Mouse (Mus musculus) neural tube, embryonic 14.5 days (tissue): Measurements from ENCODE around the gene 4930402H24Rik. TPM values are rescaled to one million over a fixed set of nuclear protein-coding genes. Genes with fewer than 3 reads are reported as not detected.

Source experiments
- ATAC-seq: fragments of 200-750 bp; cut with Nextera tagmentation; 2 replicates; pipeline ENCODE4 v1.8.0; 2017; ENCODE audit warnings: low read depth, mild to moderate bottlenecking, moderate TSS enrichment, moderate library complexity
- H3K27ac ChIP-seq: fragments of 300-500 bp; sonication (generic); 2 replicates; pipeline ENCODE4 v1.5.1; 2014; ENCODE audit warnings: low read depth, mild to moderate bottlenecking, control low read depth, low read length, moderate library complexity, mixed read lengths
- H3K27me3 ChIP-seq: fragments of 300-500 bp; sonication (generic); 2 replicates; pipeline ENCODE4 v1.6.1; 2014; ENCODE audit warnings: low read length; ENCODE audit not compliant: control insufficient read depth, insufficient read depth
- H3K36me3 ChIP-seq: fragments of 300-500 bp; sonication (generic); 2 replicates; pipeline ENCODE4 v1.6.1; 2014; ENCODE audit warnings: low read length, mixed read lengths; ENCODE audit not compliant: control insufficient read depth, insufficient read depth
- H3K4me1 ChIP-seq: fragments of 300-500 bp; sonication (generic); 2 replicates; pipeline ENCODE4 v1.6.1; 2014; ENCODE audit warnings: low read length; ENCODE audit not compliant: control insufficient read depth, insufficient read depth
- H3K4me2 ChIP-seq: fragments of 300-500 bp; sonication (generic); 2 replicates; pipeline ENCODE4 v1.6.1; 2014; ENCODE audit warnings: mild to moderate bottlenecking, low read depth, low read length, control low read depth
- H3K4me3 ChIP-seq: fragments of 300-500 bp; sonication (generic); 2 replicates; pipeline ENCODE4 v1.5.1; 2014; ENCODE audit warnings: low read depth, low read length, control low read depth, mixed read lengths
- H3K9ac ChIP-seq: fragments of 300-500 bp; sonication (generic); replicated peaks from 2 replicates; pipeline ENCODE4 v1.6.1; 2014; ENCODE audit warnings: low read depth, mild to moderate bottlenecking, control low read depth, low read length, mixed read lengths
- H3K9me3 ChIP-seq: fragments of 300-500 bp; sonication (generic); 2 replicates; pipeline ENCODE4 v1.6.1; 2016; ENCODE audit warnings: low read length; ENCODE audit not compliant: control insufficient read depth
- WGBS: fragments of 180-500 bp; shearing (Covaris S2); extraction: QIAGEN DNeasy Blood & Tissue Kit; methylation state at CpG from one replicate; pipeline ENCODE4 v1.1.7; 2014; 5-methylcytosine and 5-hydroxymethylcytosine counted together
- polyA plus RNA-seq: library from polyadenylated mRNA; unstranded; fragments of >200 nt; fragmentation: Nextera tagmentation; extraction: Ambion mirVana; gene quantifications from 2 replicates; pipeline ENCODE4 v1.2.1, GENCODE M21; 2014

The 4930402H24Rik gene
- polyA plus RNA-seq, 1 experiment from 2014 or later = 109 TPM

DNA sequence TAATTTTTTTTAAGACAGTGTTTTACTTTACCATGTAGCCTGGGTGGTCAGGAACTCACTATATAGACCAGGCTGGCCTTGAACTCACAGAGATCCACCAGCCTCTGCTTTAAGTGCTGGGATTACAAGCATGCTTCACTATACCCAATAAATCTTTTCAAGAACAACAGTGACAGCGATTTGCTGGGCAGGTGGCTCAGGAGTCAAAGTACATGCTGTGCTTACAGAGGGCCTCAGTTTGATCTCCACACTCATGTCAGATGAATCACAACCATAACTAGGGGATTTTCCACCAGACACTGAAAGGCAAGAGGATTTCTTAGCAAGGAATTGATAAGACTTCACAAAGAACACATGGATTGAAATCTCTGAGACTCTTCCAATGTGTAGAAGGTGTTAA lies 126.3 kb downstream of the 4930402H24Rik start:
- no peaks in the 10 kb centered on the region for H3K9me3 ChIP-seq
- H3K4me2 ChIP-seq = no peak overlapping the region
- H3K27me3 ChIP-seq = no peaks in the 10 kb centered on the region
- H3K27ac ChIP-seq = no peak overlapping the region
- peaks cover 69% of the 10 kb centered on the region for H3K36me3 ChIP-seq
- no peak overlapping the region for H3K4me3 ChIP-seq
- no peaks in the 10 kb centered on the region for H3K4me1 ChIP-seq
- ATAC-seq = no peak
- 64% methylated on average over 1 of the region's 1 CpGs for WGBS
- H3K9ac ChIP-seq = no peak overlapping the region

- Histone ChIP-seq H3K9me3 (no peaks in the 10 kb centered on the region), H3K27ac (no peak overlapping the region), H3K27me3 (no peaks in the 10 kb centered on the region), H3K4me1 (no peaks in the 10 kb centered on the region), H3K9ac (no peak overlapping the region), H3K4me2 (no peak overlapping the region), H3K36me3 (peaks cover 64% of the 10 kb centered on the region), H3K4me3 (no peak overlapping the region)
- 87% methylated on average over 7 of the region's 7 CpGs for WGBS
- ATAC-seq = no peak
Observed at GRCm38 (mm10) chr2:130776610-130777009, 129.6 kb downstream of the 4930402H24Rik start.

DNA sequence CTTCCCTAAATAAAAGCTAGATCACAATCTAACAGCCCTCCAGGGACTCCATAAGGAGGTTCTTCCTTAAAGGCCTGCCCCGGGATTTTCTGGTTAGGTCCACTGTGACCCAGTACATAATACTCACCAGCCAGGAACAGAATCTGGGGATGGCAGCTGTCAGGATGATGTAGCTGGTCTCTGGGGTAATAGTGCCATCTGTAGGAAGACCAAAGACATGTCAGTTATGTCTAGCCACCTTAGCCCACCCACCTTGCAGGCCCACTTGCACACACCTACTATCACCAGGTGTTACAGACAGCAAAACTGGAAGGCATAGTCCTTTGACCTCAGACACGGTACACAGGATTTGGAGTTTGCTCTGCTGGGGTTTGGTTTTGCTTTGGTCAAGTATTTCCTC lies 138.7 kb downstream of the 4930402H24Rik start:
- H3K27ac ChIP-seq = no peak overlapping the region
- H3K27me3 ChIP-seq = no peaks in the 10 kb centered on the region
- no peak overlapping the region for H3K4me3 ChIP-seq
- H3K4me1 ChIP-seq = no peaks in the 10 kb centered on the region
- ATAC-seq = no peak
- H3K36me3 ChIP-seq = peaks cover 81% of the 10 kb centered on the region
- no peaks in the 10 kb centered on the region for H3K9me3 ChIP-seq
- H3K4me2 ChIP-seq = no peak overlapping the region
- WGBS = 64% methylated on average over 2 of the region's 2 CpGs
- H3K9ac ChIP-seq = no peak overlapping the region

GRCm38 (mm10) chr2:130765396-130765795 lies 140.8 kb downstream of the 4930402H24Rik start:
- no peaks in the 10 kb centered on the region for H3K27me3 ChIP-seq
- no peak overlapping the region for H3K27ac ChIP-seq
- H3K36me3 ChIP-seq = peaks cover 85% of the 10 kb centered on the region
- no peaks in the 10 kb centered on the region for H3K9me3 ChIP-seq
- no peak for ATAC-seq
- WGBS = 96% methylated on average over 3 of the region's 3 CpGs
- no peaks in the 10 kb centered on the region for H3K4me1 ChIP-seq
- no peak overlapping the region for H3K4me2 ChIP-seq
- H3K4me3 ChIP-seq = no peak overlapping the region
- no peak overlapping the region for H3K9ac ChIP-seq

DNA sequence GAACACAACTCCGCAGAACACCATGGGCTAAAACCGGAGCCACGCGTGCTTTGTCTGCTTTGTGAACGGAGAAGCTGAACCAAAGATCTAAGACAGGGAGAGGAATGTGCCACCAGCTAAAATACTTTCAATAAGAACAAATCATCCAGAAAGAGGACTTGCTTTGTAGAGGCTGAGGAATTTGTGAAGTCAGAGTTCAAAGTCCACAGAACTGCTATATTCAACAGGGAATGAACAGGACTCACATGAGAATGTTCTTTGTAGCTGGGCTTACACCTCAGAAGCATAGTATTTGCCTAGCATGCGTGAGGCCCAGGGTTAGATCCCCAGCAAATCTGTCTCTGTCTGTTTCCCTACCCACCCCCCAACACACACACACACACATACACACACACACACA lies 145.3 kb downstream of the 4930402H24Rik start:
- H3K4me3 ChIP-seq = no peak overlapping the region
- no peak overlapping the region for H3K27ac ChIP-seq
- peaks cover 52% of the 10 kb centered on the region for H3K36me3 ChIP-seq
- no peaks in the 10 kb centered on the region for H3K27me3 ChIP-seq
- WGBS = 60% methylated on average over 6 of the region's 6 CpGs
- no peak overlapping the region for H3K4me2 ChIP-seq
- H3K9me3 ChIP-seq = no peaks in the 10 kb centered on the region
- no peak for ATAC-seq
- H3K9ac ChIP-seq = no peak overlapping the region
- no peaks in the 10 kb centered on the region for H3K4me1 ChIP-seq

- Histone ChIP-seq H3K27ac (no peak overlapping the region), H3K4me1 (no peaks in the 10 kb centered on the region), H3K9ac (no peak overlapping the region), H3K4me3 (no peak overlapping the region), H3K36me3 (peaks cover 6% of the 10 kb centered on the region; the same call in 1 of the 2 replicates), H3K9me3 (no peaks in the 10 kb centered on the region), H3K4me2 (no peak overlapping the region), H3K27me3 (no peaks in the 10 kb centered on the region)
- WGBS = 69% methylated on average over 7 of the region's 7 CpGs
- ATAC-seq = no peak
Observed at GRCm38 (mm10) chr2:130755061-130755607, 151.1 kb downstream of the 4930402H24Rik start.

DNA sequence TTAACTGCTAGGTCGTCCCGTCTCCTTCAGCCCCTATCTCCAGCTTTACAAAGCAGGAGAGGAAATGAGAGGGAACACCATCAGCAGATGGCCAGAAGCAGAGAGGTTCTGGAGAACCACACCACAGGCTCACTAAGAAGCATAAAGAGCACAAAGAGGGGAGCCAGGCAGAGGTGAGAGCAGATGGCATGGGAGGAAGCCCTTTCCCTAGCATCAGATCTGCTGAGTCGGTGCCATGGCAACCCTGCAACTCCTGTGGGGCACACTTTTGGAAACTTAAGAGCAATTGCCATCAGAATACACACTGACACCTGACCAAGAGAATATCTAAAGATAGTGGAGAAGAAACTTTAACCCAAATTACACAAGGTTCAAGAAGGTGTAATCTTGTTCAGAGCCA lies 151.6 kb downstream of the 4930402H24Rik start:
- Histone ChIP-seq H3K27me3 (no peaks in the 10 kb centered on the region), H3K27ac (no peak overlapping the region), H3K4me3 (no peak overlapping the region), H3K9ac (no peak overlapping the region), H3K36me3 (peaks cover 6% of the 10 kb centered on the region; the same call in 1 of the 2 replicates), H3K4me2 (no peak overlapping the region), H3K4me1 (no peaks in the 10 kb centered on the region), H3K9me3 (no peaks in the 10 kb centered on the region)
- no peak for ATAC-seq
- WGBS = 85% methylated on average over 3 of the region's 3 CpGs

GRCm38 (mm10) chr2:130750449-130750848 lies 155.8 kb downstream of the 4930402H24Rik start:
- WGBS = 71% methylated on average over 8 of the region's 8 CpGs
- peaks cover 43% of the 10 kb centered on the region for H3K36me3 ChIP-seq
- H3K4me1 ChIP-seq = no peaks in the 10 kb centered on the region
- no peaks in the 10 kb centered on the region for H3K27me3 ChIP-seq
- H3K4me2 ChIP-seq = no peak overlapping the region
- H3K9ac ChIP-seq = no peak overlapping the region
- no peaks in the 10 kb centered on the region for H3K9me3 ChIP-seq
- no peak for ATAC-seq
- H3K4me3 ChIP-seq = no peak overlapping the region
- H3K27ac ChIP-seq = no peak overlapping the region

DNA sequence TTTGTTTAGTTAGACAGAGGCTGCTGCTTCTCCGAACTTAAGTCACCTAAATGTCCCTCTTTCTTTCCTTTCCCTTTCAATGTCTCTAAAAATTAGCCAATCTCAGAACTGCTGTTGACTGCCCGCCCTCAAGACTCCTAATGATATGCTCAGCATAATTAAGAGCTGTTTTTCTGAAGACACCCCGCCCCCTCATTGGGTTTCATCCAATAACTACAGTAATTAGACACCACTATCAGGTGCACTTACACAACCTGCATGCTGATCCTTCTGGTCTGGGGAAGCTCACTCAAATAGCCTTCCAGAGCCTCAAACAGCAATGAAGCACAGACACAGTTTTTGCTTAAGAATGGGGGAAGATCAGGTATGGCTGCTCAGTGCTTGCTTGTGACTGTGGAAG lies 156.5 kb downstream of the 4930402H24Rik start:
- 89% methylated on average over 3 of the region's 3 CpGs for WGBS
- Histone ChIP-seq H3K4me1 (no peaks in the 10 kb centered on the region), H3K4me2 (no peak overlapping the region), H3K9me3 (no peaks in the 10 kb centered on the region), H3K27ac (no peak overlapping the region), H3K4me3 (no peak overlapping the region), H3K9ac (no peak overlapping the region), H3K36me3 (peaks cover 50% of the 10 kb centered on the region), H3K27me3 (no peaks in the 10 kb centered on the region)
- ATAC-seq = no peak
